Mouse (Mus musculus) kidney, adult 2 months (tissue): Measurements from ENCODE around the gene Clec1b.

ENCODE experiments used
- CTCF ChIP-seq: fragments of 200-500 bp; conservative IDR thresholded peaks from 2 replicates; pipeline ENCODE4 v1.5.1; 2011; ENCODE audit warnings: low read depth, mild to moderate bottlenecking, control low read depth, low read length, moderate library complexity, mixed read lengths; ENCODE audit not compliant: insufficient read depth, insufficient read length
- POLR2A ChIP-seq: fragments of 200-500 bp; IDR thresholded peaks from one replicate; pipeline ENCODE4 v1.6.1; 2011; ENCODE audit warnings: low read depth, low read length, control low read depth

DNA sequence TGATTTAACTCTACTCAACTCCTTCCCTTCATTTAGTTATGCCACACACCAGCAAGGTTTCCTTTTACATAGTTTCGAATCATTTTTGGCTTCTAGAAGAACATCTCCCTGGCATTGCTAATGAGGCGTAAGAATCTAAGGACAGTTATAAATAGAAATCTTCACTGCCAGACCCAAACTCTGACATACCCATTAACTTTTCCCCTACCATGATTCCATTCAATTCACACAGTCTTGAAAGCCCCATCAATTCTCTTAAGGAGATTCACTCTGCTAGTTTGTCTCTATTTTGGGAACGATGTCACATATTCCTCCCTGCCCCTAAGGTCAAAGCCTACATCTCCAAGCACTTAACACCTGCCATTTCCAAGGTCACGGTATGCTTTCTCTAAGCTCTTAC lies 12.1 kb upstream of the Clec1b start:
- TF ChIP-seq POLR2A (no peak), CTCF (no peak)
